Mouse (Mus musculus) yolk sac, embryonic 10.5 days (tissue): ENCODE data around the gene Car8.

Source experiments
- DNase-seq: peaks from one replicate; pipeline ENCODE4 v3.0.0-alpha.2; 2017; ENCODE audit warnings: low spot score

The Car8 gene

GRCm38 (mm10) chr4:8238560-8239305 lies at the start of gene Car8:
Gene Car8 (minus strand): TSS chr4:8239041.
- peak; percentile 29 for DNase-seq

DNA sequence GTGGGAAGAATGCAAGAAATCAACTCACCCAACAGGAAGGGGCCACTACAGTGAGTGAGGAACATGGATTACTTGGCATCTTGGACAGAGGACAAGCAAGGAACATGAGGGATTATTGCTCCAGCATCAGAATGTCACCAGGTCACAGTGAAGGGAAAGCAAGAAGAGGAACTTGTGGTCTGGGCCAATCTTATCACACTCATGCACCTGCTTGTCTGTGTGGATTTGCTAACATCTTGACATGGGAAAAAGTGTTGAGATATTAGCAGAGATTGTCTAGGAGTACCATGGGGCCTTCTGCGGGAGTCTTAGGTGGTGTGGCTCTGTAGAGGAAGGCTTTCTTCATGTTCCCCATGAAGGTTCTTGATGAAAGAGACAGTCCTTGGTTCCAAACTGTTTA lies 46.1 kb upstream of the Car8 start:
- DNase-seq, result no peak

DNA sequence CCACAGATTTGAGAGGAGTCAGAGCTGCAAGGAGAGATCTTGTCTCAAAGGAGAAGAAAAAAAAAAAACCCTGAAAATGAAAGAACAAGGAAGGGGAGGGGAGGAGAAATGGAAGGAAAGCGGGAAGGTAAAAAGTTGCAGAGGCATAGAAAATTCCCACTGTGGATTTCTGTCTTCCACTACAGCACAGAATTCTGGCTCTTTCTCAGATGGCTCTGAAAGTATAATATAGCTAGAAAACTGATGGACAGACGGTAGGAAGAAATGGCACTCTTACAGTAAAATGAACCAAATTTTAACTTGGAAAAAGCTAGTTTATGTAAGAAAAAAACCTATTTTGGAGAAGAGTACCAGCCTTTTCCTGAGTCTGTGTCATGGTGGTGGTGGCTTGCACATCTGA lies 39.3 kb upstream of the Car8 start:
- no peak for DNase-seq

DNA sequence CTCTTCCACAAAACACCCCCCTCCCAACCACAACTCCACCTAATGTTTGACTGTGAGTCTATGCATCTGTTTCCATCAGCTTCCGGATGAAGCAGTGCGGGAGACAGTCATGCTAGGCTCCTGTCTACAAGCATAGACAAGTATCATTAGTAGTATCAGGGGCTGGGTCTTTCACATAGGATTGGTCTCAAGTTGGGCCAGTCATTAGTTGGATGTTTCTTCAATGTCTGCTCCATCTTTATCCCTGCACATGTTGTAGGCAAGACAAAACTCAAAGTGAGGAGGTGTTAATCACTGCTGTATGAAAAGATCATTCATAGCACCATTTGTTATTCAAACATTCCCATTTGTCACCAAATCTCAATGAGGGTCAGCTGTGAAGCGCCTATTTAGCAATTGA lies 11.0 kb upstream of the Car8 start:
- DNase-seq, result no peak

DNA sequence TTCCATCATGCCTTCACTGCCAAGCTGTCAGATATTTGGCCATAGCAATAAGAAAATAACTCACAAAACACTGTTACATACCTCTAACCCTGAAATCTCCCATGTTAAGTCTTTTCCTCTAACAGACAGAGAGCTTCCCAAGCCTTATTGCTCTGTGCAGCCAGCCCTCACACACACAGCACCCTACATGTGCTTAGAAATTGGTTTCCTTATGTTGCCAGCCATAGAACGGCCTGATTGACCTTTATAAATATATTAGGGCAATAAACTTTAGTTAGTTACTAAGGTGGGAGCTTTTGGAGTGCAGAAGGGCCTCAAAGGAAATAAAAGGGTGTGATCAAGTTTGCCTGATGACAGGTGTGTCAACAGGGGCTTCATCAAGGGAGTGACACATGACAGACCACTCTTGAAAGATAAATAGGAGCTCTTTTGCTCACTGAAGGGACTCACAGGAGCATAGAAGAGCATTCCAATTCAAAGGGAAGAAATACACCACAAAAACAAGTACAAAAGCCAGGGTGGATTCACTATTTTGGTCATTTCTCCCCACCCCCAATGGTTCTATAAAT lies 6.7 kb upstream of the Car8 start:
- no peak for DNase-seq

GRCm38 (mm10) chr4:8245062-8245461 lies 6.2 kb upstream of the Car8 start:
- no peak for DNase-seq

DNA sequence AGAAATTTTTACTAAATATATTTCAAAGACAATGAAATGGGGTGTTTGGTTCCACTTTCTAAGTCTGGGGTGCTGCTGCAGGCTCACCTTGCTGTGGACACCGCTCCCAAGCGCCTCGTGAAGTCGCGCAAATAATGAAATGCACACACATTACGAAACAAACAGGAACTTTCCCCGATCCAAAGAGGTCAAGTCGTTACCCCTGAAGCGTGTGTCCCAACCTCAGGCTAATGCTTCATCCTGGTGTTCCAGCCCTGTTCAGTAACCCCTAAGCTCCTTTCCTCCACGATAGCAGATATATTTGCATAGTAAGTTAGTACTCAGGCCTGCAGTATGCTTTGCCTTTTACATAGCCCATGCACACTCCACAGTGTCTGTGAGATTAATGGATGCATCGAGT lies 858 bp upstream of the Car8 start:
- no peak for DNase-seq

DNA sequence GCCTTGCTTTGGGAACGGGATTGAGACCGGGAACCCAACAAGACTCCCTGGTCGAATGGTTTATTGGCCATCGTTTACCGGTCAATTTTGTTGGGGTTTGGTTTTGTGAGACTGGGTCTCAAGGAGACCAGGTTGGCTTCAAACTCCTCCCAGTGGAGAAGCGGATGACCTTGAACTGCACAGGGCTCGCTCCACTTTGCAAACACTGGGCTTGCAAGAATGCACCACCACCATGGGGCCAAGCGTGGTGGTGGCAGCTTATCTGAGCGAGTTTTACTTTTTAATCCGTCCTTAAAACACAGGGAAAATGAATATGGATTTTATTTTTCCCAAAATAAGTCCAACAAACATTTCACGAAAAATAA lies 447 bp upstream of the Car8 start:
- peak; percentile 8 for DNase-seq

- DNase-seq, result no peak
These were observed 6.3 kb downstream of the Car8 start for GRCm38 (mm10) chr4:8232393-8233111.

GRCm38 (mm10) chr4:8231291-8231871 lies 7.5 kb downstream of the Car8 start:
- no peak for DNase-seq

DNA sequence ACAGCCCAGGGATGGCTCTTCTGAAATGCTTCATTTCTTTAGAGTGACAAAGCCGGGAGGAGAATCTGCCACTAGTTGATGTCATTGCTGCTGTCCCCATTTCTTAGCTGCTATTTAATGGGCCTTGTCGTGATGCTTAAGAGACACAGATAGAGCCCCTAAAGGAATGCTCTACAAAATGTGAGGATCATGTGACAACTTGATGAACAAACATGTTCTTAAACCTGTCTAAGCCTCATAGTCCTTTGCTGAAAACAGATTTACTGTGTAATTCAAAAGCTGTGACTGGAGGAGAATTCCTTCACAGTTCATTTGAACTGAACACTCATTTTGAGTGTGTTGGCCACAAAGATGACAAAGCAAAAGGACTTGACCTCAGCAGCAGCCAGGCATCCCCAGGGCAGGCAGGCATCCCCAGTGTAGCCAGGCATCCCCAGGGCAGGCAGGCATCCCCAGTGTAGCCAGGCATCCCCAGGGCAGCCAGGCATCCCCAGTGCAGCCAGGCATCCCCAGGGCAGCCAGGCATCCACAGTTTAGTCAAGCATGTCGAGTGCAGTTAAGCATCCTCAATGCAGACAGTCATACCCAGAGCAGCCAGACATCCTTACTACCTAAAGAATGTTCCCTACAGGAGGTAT lies 9.1 kb downstream of the Car8 start:
- no peak for DNase-seq

- DNase-seq, result no peak
These were observed 19.9 kb downstream of the Car8 start for GRCm38 (mm10) chr4:8218941-8219340.

DNA sequence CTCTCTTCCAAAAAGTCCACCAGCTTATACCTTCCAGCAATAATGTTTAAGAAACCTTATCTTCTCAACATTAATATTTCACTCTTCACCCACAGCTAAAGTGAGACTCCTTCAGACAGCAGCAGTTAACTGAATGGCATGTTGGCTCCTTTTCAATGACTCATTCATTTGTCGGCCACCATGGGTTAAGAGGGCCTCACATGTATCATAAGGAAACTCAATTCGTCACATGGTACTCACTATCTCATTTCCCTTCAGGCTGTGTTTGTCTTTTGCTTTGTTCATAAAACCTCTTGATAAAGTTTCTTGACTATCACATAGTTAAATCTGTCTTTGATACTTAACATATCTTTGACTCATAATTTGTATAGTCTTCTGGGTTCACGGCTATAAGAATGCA lies 20.8 kb downstream of the Car8 start:
- no peak for DNase-seq

DNA sequence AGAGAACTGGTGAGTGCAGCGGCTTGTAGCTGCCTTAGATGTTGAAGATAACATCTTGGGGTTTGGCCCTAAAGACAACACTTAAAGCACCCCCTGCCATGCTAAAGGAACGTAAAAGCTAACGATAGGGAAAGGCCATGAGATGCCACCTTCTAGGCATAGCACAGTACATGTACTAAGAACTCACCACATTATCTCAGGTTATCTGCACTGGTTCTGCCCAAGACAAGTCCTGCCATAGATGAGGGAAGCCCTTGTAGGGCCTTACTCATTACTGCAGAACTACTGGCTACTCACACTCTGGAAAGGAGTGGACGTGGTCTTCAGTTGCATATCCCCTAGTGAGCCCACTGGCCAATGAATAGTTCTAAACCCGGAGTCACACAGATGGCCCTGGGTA lies 21.6 kb downstream of the Car8 start:
- DNase-seq, result no peak

DNA sequence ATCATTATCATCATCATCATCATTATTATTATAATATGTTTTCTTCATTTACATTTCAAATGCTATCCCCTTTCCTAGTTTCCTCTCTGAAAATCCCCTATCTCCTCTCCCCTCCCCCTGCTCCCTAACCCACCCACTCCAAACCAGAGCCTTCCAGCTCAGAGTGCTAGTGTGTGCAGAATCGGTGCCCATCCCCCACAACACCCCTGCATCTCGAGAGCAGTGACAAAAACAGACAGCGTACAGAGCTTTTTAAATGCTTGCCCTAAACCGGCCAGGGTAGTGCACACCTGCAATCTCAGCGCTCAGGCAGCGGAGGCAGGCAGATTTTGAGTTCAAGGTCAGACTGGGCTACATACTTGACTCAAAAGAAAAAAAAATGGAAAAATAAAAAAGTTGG lies 22.3 kb downstream of the Car8 start:
- DNase-seq, result no peak

DNA sequence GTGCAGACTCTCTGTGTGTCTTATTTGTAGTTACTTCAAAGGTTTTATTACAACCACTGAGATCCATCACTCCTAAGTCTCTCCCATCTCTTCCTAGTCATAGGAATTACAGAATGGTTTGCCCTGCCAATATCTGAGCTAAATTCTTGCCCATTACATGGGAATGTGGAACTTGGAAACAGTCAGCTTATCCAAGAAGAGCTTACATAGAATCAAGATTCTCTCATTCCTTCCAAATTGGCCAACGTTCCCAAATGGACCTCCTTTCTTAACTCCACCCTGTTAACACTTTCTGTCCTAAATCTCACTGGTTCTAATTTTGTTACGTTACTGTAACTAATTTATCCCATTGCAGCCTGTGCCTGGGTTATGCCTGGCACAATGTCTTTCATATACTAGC lies 25.2 kb downstream of the Car8 start:
- no peak for DNase-seq

GRCm38 (mm10) chr4:8212873-8213569 lies 25.8 kb downstream of the Car8 start:
- DNase-seq, result no peak

GRCm38 (mm10) chr4:8210452-8210851 lies 28.4 kb downstream of the Car8 start:
- no peak for DNase-seq

DNA sequence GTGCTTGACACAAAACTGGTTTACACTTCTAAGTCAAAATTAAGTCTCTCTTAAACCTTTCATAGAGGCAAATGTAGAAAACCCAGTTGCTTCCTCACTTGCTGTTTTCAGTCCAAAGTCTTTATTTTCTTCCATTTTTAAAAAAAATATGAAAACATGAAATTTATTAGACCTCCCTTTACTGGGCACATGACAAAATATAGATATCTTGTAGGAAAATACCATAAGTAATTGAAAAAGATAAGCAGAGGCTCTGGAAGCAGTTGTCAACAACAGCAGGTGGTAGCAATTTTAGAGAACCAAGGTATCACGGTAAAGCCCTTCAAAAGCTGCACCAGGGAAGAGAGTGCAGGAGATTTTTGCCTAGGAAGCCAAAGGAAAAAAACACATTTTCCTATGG lies 30.9 kb downstream of the Car8 start:
- DNase-seq, result no peak

DNA sequence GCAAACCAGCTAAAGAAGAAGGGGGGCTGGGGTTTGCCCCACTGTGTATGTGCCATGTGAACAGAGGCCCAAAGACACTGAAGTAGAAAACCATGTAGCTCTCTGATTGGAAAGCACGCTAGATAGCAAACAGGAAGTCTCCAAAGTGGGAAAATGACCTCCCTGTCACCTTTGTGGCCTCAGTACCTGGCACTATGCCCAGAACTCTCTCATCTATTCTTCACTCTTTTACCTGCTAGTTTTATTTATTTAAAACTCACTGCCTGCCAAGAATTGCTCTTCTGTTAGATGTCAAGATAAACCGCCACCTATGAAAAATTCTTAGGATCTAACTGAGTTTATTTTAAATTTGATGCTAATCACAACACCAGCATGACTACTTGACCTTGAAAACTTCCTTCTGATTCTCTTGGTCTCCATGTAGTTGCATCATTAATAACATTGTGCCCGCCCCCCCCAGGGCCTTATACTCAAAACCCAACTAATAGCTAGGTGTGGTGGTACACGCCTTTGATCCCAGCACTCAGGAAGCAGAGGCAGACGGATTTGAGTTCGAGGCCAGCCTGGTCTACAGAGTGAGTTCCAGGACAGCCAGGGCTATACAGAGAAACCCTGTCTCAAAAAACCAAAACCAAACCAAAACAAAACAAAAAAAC lies 31.8 kb downstream of the Car8 start:
- no peak for DNase-seq

- DNase-seq, result no peak
These were observed 33.7 kb downstream of the Car8 start for GRCm38 (mm10) chr4:8205089-8205649.
